Mouse (Mus musculus): ENCODE measurements around the gene Svs1. TPM values are rescaled to one million over a fixed set of nuclear protein-coding genes. Genes with fewer than 3 reads are reported as not detected.

Gene Svs1
- total RNA-seq, 1 experiment = not detected

GRCm38 (mm10) chr6:49026496-49026895 is 39.8 kb downstream of the Svs1 start:
- no peak overlapping the region for H3K4me3 ChIP-seq (ENCODE audit: insufficient read depth in 1 of 2, low read depth in 1 of 2, low read length in 2 of 2, poor library complexity in 1 of 2, severe bottlenecking in 1 of 2)
- in situ Hi-C loops (cut with MboI; ENCODE audit: low sequenced_read_pairs in 2 of 2, unreplicated experiment in 2 of 2) = loop anchor here in 1 of 2 experiments (25.0 kb wide), 1 partner anchor 336 kb away; the partner anchor contains the start of gene Fam221a
- H3K4me1 ChIP-seq (ENCODE audit: control insufficient read depth in 2 of 2, insufficient read depth in 2 of 2, low read length in 2 of 2, poor library complexity in 1 of 2) = peaks cover 2 to 7% of the 10 kb centered on the region in 2 experiments; a peak in 1 of 4 replicates
- no peaks in the 10 kb centered on the region for H3K36me3 ChIP-seq (ENCODE audit: control insufficient read depth, insufficient read depth, low read length, poor library complexity, severe bottlenecking)
- DNase-seq (ENCODE audit: low read depth, low spot score) = no peak
- no peak overlapping the region for H3K27ac ChIP-seq (ENCODE audit: insufficient read depth, low read depth, low read length, poor library complexity, severe bottlenecking)
- no peaks in the 10 kb centered on the region for H3K9me3 ChIP-seq (ENCODE audit: control insufficient read depth, insufficient read depth, low read depth, low read length)
- H3K9ac ChIP-seq (ENCODE audit: insufficient read depth, low read depth, low read length, poor library complexity, severe bottlenecking) = no peak overlapping the region
- TF ChIP-seq CHD2 (IDR thresholded peaks at IDR 0.05; ENCODE audit: low read depth, low read length) (no peak), HCFC1 (IDR thresholded peaks at IDR 0.05; ENCODE audit: borderline replicate concordance, insufficient read depth, low read length) (no peak), MAFK (IDR thresholded peaks at IDR 0.05; ENCODE audit: insufficient read depth, low read depth, low read length) (no peak), ZC3H11A (IDR thresholded peaks at IDR 0.05; ENCODE audit: borderline replicate concordance, low read depth, low read length) (no peak), ZNF384 (IDR thresholded peaks at IDR 0.05; ENCODE audit: low read depth, low read length) (no peak)

GRCm38 (mm10) chr6:49028019-49028418 is 41.4 kb downstream of the Svs1 start:
- in situ Hi-C loops (cut with MboI; ENCODE audit: low sequenced_read_pairs in 2 of 2, unreplicated experiment in 2 of 2) = loop anchor here in 1 of 2 experiments (25.0 kb wide), 1 partner anchor 334 kb away; the partner anchor contains the start of gene Fam221a
- no peak for TF ChIP-seq MAFK (IDR thresholded peaks at IDR 0.05; ENCODE audit: insufficient read depth, low read depth, low read length)
- TF ChIP-seq HCFC1 (IDR thresholded peaks at IDR 0.05; ENCODE audit: borderline replicate concordance, insufficient read depth, low read length) = no peak
- no peak for TF ChIP-seq ZC3H11A (IDR thresholded peaks at IDR 0.05; ENCODE audit: borderline replicate concordance, low read depth, low read length)
- no peak for TF ChIP-seq CHD2 (IDR thresholded peaks at IDR 0.05; ENCODE audit: low read depth, low read length)
- TF ChIP-seq ZNF384 (IDR thresholded peaks at IDR 0.05; ENCODE audit: low read depth, low read length) = no peak
- Histone ChIP-seq H3K4me3 (ENCODE audit: insufficient read depth in 1 of 2, low read depth in 1 of 2, low read length in 2 of 2, poor library complexity in 1 of 2, severe bottlenecking in 1 of 2) (no peak overlapping the region), H3K4me1 (ENCODE audit: control insufficient read depth in 2 of 2, insufficient read depth in 2 of 2, low read length in 2 of 2, poor library complexity in 1 of 2) (0 out of 4 replicates have a peak, but pooled peaks cover 0 to 2% of the 10 kb centered on the region in 2 experiments), H3K9me3 (ENCODE audit: control insufficient read depth, insufficient read depth, low read depth, low read length) (no peaks in the 10 kb centered on the region), H3K36me3 (ENCODE audit: control insufficient read depth, insufficient read depth, low read length, poor library complexity, severe bottlenecking) (no peaks in the 10 kb centered on the region), H3K27ac (ENCODE audit: insufficient read depth, low read depth, low read length, poor library complexity, severe bottlenecking) (no peak overlapping the region), H3K9ac (ENCODE audit: insufficient read depth, low read depth, low read length, poor library complexity, severe bottlenecking) (no peak overlapping the region)
- DNase-seq (ENCODE audit: low read depth, low spot score) = no peak

GRCm38 (mm10) chr6:49028708-49029107 is 42.0 kb downstream of the Svs1 start:
- no peak overlapping the region for H3K4me3 ChIP-seq (ENCODE audit: insufficient read depth in 1 of 2, low read depth in 1 of 2, low read length in 2 of 2, poor library complexity in 1 of 2, severe bottlenecking in 1 of 2)
- 0 out of 4 replicates have a peak, but pooled peaks cover 0 to 2% of the 10 kb centered on the region in 2 experiments for H3K4me1 ChIP-seq (ENCODE audit: control insufficient read depth in 2 of 2, insufficient read depth in 2 of 2, low read length in 2 of 2, poor library complexity in 1 of 2)
- H3K9me3 ChIP-seq (ENCODE audit: control insufficient read depth, insufficient read depth, low read depth, low read length) = no peaks in the 10 kb centered on the region
- no peak for TF ChIP-seq ZNF384 (IDR thresholded peaks at IDR 0.05; ENCODE audit: low read depth, low read length)
- TF ChIP-seq CHD2 (IDR thresholded peaks at IDR 0.05; ENCODE audit: low read depth, low read length) = no peak
- TF ChIP-seq MAFK (IDR thresholded peaks at IDR 0.05; ENCODE audit: insufficient read depth, low read depth, low read length) = no peak
- TF ChIP-seq HCFC1 (IDR thresholded peaks at IDR 0.05; ENCODE audit: borderline replicate concordance, insufficient read depth, low read length) = no peak
- TF ChIP-seq ZC3H11A (IDR thresholded peaks at IDR 0.05; ENCODE audit: borderline replicate concordance, low read depth, low read length) = no peak
- H3K27ac ChIP-seq (ENCODE audit: insufficient read depth, low read depth, low read length, poor library complexity, severe bottlenecking) = no peak overlapping the region
- H3K36me3 ChIP-seq (ENCODE audit: control insufficient read depth, insufficient read depth, low read length, poor library complexity, severe bottlenecking) = no peaks in the 10 kb centered on the region
- in situ Hi-C loops (cut with MboI; ENCODE audit: low sequenced_read_pairs in 2 of 2, unreplicated experiment in 2 of 2) = loop anchor here in 1 of 2 experiments (25.0 kb wide), 1 partner anchor 334 kb away; the partner anchor contains the start of gene Fam221a
- no peak for DNase-seq (ENCODE audit: low read depth, low spot score)
- no peak overlapping the region for H3K9ac ChIP-seq (ENCODE audit: insufficient read depth, low read depth, low read length, poor library complexity, severe bottlenecking)

- TF ChIP-seq CHD2 (IDR thresholded peaks at IDR 0.05; ENCODE audit: low read depth, low read length) (no peak), MAFK (IDR thresholded peaks at IDR 0.05; ENCODE audit: insufficient read depth, low read depth, low read length) (no peak), HCFC1 (IDR thresholded peaks at IDR 0.05; ENCODE audit: borderline replicate concordance, insufficient read depth, low read length) (no peak), ZNF384 (IDR thresholded peaks at IDR 0.05; ENCODE audit: low read depth, low read length) (no peak), ZC3H11A (IDR thresholded peaks at IDR 0.05; ENCODE audit: borderline replicate concordance, low read depth, low read length) (no peak)
- Histone ChIP-seq H3K27ac (ENCODE audit: insufficient read depth, low read depth, low read length, poor library complexity, severe bottlenecking) (no peak overlapping the region), H3K4me1 (ENCODE audit: control insufficient read depth in 2 of 2, insufficient read depth in 2 of 2, low read length in 2 of 2, poor library complexity in 1 of 2) (no peaks in the 10 kb centered on the region), H3K36me3 (ENCODE audit: control insufficient read depth, insufficient read depth, low read length, poor library complexity, severe bottlenecking) (no peaks in the 10 kb centered on the region), H3K4me3 (ENCODE audit: insufficient read depth in 1 of 2, low read depth in 1 of 2, low read length in 2 of 2, poor library complexity in 1 of 2, severe bottlenecking in 1 of 2) (no peak overlapping the region), H3K9me3 (ENCODE audit: control insufficient read depth, insufficient read depth, low read depth, low read length) (no peaks in the 10 kb centered on the region), H3K9ac (ENCODE audit: insufficient read depth, low read depth, low read length, poor library complexity, severe bottlenecking) (no peak overlapping the region)
- in situ Hi-C loops (cut with MboI; ENCODE audit: low sequenced_read_pairs in 2 of 2, unreplicated experiment in 2 of 2) = loop anchor here in 1 of 2 experiments (25.0 kb wide), 1 partner anchor 331 kb away; the partner anchor contains the start of gene Fam221a
- no peak for DNase-seq (ENCODE audit: low read depth, low spot score)
Observed at GRCm38 (mm10) chr6:49031230-49031629, 44.6 kb downstream of the Svs1 start.
